Mouse (Mus musculus) layer of hippocampus, adult 18-20 months (tissue): ENCODE data around the gene Asb5. TPM values are rescaled to one million over a fixed set of nuclear protein-coding genes. Genes with fewer than 3 reads are reported as not detected.
"Not testable (repeated sequence)": the region's sequence is repeated elsewhere in the genome, so short reads cannot be mapped to it uniquely, and the experiment has no call there.

ENCODE experiments used
- DNase-seq, 2 experiments: peaks; one replicate each; pipeline ENCODE4 v3.0.0; 2022; ENCODE audit warnings: low spot score in 2 of 2
- total RNA-seq, 2 experiments: library from RNA; stranded (reverse); gene quantifications; 2 replicates each; pipeline ENCODE4 v1.2.3; 2021

Asb5 gene
- total RNA-seq, 2 experiments from 2014 or later = 0.32 to 1.3 TPM

DNA sequence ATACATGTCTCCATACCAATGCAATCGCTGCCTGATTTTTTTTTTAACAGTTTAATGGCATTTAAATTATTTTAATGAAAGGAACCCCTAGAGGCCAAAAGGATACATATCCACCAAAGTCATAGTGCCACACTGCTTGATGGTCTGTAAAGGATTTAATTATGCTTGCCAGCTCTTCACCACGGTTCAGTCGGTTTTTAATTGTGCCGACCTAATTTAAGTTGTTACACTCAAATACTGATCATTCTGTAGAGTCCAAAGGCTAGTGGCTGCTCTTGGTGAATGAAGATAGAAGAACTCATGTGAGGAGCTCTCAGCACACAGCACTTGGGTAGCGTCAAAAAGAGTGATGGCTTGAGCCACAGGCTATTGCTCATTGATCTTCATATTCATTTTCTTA is 5.8 kb downstream of the Asb5 start:
- no peak for DNase-seq

DNA sequence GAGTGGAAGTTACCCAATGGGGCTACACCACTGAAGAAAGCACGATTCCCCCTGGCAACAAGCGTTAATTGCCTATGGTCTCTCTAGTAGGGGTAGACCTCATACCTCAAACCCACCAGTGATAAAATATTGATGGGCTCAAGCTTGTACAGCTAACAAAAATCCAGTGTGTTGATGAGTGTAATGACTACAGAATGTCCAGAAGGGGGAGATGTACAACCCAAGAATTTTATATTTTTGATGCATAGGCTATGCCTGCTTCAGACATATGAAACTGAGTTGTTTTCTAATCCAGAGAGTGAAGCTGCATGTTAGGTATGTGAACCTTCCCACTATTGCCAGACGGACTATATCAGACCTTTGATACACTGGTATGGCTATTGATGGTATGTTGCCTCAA is 7.9 kb downstream of the Asb5 start:
- DNase-seq = no peak

DNA sequence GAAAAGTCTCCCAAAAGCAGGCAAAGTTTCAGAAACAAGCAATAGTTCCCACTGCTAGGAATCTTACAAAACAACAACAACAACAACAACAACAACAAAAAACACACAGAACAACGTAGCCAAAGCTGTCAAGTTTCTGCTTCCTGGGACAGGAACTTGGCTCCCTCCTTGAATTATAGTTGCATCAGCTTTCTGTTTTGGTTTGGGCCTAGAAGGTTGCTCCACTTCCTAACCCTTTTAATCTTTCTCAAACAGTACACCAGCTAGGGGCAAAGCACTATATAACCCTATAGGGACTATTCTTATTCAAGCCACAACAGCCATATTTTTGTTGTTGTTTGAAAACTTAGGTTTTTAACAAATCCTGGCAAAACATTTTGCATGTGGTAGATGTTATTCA is 12.0 kb downstream of the Asb5 start:
- DNase-seq = no peak

DNA sequence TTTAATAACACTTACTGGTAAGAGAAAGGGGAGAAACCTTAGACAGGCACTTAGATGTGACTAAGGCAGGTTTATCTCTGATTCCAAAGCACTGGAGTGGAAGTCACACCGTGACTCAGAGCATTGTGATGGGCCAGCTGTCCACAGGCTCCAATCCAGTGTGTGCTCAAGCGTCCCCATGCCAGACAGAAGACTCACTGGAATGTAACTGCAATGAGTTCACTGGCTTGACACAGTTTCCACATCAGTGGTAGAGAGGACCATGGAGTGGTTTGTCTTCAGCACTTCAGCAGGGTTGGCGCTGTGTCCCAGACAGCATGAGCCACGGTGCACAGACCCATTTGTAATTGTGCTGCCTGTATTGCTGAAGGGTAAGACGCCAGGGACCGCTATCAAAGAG is 19.0 kb downstream of the Asb5 start:
- DNase-seq = no peak

DNA sequence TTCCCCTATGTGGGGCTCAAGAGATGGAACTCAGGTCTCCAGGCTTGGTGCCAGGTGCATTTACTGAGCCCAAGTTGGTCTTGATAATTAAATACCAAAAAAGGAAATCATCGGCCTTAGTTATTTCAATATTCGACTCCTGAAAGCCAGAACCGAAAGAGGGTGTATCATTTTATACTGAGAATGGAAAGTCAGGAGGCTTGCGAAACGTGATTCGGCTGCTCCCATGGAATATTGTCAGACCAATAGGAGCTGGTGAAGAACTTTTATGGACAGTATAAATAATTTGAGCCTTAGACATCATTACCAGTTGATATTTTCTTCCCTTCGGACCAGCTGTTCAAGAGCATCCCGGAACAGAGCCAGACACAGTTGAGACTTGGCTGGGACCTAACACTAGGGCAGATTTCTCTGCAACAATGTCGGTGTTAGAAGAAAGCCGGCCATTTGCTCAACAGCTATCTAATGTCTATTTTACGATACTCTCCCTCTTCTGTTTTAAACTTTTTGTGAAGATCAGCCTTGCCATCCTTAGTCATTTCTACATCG is 20.7 kb downstream of the Asb5 start:
- DNase-seq = no peak

DNA sequence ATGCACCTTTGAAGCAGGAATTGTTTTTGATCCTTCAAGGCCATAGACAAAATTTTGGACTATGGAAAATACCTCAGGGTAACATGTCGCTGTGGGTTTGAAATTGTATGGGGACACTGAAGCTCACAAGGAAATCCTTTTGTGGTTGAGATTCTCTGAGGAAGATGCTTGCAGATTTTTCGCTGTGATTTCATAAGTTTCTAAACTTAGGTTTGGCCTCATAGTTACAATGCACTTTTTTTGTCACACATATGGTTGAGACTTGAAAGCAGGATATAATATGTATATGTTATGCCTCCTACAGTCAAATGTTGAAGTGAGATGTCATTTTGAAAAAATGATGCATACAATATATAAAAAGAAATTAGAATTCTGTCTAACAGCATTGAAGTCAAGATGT is 25.5 kb downstream of the Asb5 start:
- DNase-seq = no peak

DNA sequence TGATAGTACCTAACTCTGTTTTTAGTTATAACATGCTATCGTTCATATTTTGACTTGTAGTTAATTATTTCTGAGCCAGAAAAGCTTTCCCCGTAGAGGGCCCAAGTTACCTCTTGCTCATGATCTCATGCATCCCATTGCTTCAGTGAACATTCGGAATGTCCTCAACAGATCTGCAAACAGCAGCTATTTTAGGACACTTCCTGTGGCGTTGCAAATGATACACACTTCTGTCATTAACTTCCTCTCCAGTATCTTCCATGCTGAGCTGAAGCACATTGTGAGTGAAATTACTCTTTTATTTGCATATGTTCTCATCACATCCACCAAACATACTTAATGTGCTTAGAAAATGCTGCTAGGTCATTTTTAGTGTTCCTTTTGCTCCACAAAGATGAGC is 32.8 kb downstream of the Asb5 start:
- DNase-seq = no peak

DNA sequence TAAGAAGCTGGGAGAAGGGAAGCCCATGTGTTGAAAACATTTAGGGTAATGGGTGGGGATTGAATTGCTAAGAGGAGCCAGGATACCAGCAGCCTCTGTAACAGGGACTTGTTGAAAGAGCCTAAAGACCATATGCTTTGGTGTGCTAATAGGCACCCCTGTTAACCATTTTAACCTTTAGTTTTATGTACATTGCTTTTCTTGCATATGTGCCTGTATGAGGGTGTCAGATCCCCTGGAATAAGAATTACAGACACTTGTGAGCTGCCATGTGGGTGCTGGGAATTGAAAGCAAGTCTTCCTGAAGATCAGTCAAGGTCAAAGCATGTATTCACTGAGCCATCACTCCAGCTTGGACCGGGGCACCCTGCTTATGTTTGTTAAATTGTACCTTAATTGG is 35.8 kb downstream of the Asb5 start:
- DNase-seq = no peak

DNA sequence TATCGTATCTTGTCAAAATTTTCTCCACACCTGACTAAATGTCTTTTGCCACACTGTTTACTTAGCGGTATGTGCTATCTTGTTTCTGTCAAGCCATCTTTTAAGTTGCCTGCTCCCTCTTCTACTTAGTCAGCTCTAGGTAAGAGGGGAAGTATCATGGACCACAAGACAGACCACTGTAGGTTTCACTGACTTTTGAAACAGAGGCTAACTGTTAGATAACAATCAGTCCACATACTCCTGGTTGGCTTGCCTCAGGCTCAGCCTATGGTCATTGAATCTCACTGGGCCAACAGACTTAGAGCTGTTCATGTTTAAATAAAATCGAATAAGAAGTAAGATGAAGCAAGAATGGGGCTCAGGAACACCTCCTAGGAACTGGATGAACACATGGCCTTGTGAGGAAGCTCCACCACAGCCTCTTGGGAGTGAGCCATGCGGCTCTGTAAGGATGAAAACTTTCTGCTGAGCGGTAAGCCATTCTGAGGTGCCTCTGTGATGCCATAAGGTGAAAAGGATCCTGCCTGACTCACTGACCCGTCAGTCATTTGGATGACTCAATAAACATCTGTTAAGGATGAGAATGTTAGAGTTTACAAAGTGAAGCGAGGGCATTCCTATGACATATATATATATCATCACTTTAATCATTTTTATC is 36.4 kb downstream of the Asb5 start:
- no peak for DNase-seq

DNA sequence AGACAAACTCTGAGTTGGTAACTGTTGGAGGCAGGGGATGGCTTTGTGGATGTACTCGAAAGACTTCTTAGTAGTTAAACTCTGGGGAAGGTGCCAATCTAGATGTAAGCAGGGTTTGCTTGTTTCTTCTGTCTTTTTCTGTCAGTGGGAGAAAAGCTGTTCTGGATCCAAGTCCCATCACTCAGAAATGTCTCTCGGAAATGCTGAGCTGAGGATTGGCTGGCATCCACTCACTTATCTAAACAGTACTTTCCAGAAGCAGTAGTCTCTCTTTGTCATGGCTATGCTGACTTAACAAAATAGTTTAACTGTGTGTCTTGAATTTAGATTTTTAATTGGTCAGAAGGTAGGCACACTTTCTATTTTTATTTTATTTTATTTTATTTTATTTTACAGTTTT is 37.8 kb downstream of the Asb5 start:
- no peak for DNase-seq

DNA sequence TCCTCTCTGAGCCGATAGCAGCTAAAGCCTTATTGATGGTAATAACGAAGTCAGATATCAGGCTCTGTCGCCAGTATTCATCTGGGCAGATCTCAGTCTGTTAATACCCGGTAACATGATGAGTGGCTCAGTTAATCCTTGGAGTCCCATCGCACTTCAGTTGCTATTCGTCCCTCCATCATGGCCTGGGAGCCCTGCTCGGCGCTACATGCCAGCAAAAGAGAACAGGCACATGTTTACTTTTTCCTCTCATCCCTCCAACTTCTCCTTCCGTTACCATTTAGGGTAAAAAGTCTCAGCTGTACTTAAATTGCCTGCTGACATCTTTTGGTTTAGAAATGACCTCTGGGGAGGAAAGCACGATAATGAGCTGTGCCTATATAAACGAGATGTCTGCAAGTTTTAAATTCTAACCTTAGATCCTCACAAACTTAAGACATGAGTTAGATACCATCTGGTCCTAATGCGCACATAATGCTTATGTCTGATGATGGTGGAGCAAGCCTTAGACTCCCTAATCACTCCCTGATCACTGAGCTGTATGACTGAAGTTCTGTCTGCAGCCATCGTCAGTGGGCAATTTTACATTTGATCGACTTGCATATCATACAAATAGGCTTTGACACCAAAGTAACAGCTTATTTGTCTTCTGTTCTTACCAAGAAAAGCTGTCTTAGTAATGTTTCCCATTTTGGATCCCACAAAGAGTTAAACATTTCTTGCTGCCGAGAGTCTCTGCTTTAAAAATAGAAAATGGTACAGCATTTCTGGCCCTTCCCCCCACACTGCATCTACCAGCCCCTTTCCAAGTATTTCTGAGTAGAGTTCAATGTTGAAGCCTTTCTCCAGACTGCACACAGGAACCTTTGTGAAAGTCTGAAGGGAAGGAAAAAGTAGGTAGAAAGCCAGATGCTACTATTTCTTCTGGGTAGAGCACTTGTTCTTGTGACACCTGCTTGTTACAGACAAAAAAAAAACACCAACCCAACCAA is 41.5 kb downstream of the Asb5 start:
- no peak for DNase-seq

DNA sequence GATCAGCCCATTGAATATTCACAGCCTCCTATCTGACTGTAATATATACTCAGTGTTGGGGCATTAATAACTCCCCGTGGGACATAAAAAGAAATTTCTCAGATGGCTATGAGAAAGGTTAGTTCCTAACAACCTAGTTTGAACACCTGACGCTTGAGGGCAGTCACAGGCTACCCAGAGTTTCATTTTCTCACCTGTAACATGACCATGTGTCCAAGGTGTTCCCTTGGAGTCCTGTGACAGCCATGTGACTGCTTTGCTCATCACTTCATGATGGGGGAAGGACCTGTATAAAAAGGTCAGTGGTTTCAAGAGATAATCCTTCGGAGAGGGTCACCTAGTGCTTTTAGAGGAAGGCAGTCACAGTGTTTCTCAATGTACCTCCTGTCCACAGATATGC is 52.1 kb downstream of the Asb5 start:
- DNase-seq = no peak

DNA sequence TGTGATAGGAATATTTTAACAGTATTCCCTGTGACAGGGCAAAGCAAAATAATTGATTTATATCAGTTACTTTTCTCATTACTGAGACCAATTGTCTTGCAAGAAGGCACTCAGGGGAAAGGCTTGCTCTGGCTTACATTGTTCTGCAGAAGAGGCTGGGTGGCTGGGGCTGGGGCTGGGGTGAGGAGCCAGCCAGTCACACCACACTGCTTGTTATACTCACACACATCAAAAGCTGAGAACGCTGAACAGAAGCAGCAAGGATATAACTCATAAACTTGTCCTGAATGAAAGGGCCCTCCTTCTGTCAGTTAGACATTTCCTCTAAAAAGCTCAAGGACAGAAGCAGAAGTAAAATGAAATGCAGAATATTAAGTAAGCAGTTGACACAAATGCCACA is 53.5 kb downstream of the Asb5 start:
- DNase-seq = no peak

DNA sequence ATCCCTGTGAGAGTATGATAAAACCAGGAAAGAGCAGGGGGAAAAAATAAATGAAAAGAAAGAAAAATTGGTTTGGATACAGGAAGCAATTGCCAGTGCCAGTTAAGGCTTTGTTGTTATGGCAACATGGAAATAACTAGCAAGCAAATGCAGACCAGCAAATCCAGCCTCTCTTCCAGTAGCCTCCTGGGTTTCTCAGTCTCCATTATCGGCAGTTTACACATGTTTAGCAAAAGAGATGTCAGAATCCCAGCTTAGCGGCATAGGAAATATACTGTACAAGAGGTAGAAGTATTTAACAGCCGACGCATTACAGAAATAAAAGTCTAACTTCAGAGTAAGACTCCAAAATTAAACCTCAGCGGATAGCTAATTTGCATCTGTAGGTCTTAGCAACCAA is 65.3 kb downstream of the Asb5 start:
- peak in 1 of 2 experiments; percentile 36 for DNase-seq

DNA sequence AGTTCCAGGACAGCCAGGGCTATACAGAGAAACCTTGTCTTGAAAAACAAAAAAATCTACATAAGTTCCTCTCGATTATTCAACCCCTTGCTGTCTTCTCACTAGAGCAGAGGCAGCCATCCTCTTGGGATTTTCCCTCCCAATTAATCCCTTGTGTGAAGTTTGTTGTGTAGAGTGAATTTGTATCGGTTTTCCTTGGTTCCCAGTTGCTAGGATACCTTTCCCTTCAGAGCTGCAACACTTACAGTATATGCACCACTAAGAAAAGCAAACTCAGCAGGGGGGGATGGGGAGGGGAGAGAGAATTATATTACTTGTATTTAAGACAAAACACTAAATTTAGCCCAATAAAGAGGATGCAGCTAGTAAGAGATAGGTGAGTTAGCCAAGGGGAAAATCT is 66.7 kb downstream of the Asb5 start:
- DNase-seq = no peak

DNA sequence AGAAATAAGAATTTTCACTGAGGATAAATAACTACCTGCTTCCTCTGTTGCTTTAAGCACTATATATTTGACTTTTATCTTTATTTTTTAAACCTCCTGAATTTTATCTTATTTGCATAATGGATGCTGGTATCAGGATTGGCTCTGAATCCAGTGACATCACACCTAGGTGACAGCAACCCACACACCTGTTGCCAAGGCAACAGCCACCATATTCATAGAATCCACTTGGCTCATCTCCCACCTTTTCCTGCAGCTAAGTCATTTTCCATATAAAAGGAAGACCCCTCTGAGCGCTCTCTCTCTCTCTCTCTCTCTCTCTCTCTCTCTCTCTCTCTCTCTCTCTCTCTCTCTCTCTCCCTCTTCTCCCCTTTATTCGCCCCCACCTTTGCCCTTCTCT is 67.6 kb downstream of the Asb5 start:
- no peak for DNase-seq

DNA sequence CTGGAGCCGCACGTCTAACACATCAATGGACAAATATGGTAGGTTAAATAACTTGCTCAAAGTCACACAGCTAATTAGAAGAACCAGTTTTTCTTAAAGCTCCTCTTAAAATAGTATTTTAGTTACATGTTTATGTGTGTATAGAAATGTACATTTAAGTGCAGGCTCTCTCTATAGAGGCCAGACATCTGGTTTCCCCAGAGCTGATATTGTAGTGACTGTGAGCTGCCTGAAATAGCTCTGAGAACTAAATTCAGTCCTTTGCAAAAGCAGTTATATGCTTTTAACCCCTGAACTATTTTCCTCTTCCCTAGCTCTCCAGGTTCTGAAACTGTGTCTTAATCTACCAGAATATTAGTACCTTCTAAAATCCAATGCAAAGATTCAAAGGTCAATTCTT is 68.0 kb downstream of the Asb5 start:
- DNase-seq = no peak

DNA sequence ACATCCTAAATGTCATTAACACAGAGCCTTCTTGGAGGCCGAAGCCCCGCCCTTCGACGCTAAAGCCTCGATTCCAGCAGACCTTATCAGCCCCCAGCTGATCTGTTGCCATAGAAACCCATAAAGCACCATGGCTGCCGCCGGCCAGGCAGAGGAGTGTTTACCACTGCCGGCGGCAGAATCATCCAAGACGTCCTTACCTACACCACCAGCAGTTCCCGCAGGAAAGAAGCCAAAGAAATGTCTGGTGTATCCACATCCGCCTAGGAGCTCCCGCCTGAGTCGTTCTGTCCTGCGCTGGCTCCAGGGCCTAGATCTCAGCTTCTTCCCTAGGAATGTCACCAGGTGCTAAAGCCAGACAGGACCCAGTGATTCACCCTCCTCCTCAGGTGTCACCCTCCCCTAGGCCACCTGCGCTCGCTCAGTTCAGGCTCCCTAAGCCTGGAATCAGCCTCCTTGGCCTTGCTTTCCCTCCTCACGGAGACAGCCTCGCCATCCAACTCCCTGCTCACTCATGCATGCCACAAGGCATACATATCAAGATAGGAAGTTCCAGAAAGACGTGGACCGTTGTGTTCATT is 71.4 kb downstream of the Asb5 start, which contains the start of gene Spata4:
Gene Spata4 (plus strand): TSS at position 111 of the 581 bp plus-strand sequence.
- peak; percentile 25 to 53 for DNase-seq

DNA sequence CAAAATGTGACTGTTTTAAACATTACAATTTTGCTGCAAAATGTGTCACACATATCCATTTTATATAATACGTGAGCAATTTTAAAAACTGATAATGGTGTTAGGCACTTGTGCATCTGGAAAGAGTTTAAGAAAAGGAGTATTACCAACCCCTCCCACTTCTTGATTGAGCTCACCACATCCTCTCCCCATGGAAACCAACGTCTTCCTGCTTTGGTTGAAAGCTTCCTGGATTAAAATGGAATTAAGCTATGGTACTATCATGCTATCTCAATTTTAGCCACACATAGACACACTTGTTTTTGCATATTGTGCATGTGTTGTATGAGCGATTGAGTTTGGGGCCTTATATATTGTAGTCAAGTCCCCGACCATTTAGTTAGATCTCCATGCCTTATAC is 74.1 kb downstream of the Asb5 start:
- DNase-seq = no peak

DNA sequence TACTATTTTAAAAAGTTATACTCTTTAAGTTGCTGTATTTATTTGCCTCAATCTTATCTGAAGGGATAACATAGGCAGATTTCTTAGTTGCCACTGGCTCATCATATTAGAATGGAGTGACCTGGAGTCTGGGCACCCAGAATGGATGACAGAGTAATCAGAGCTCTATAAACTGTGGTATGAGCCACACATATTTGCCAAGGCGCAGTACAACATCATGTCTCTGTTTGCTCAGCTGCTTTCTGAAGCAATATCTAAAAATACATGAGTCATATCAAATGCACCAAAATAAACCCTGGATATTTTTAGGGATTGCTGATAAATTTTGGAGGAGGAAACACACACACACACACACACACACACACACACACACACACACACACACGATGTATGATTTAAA is 80.0 kb downstream of the Asb5 start:
- peak in 1 of 2 experiments; percentile 16 for DNase-seq

DNA sequence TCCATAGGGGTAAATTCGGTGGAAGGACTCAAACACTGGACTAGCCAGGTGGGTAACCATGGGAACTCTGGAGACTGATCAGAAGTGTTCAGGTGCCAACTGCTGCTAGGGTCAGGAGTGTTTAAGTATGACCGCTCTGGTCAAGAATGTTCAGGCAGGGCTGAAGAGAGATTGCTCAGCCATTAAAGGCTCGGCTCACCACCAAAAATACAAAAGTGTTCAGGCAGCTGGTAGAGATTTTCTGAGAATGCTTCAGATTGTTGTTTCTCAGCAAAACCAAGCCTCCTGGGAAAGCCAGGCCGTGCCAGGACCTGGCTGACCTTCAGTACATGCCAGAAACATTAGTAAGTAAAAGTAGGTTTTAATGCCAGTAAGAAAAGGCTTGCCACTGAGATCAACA is 80.9 kb downstream of the Asb5 start:
- no peak for DNase-seq

DNA sequence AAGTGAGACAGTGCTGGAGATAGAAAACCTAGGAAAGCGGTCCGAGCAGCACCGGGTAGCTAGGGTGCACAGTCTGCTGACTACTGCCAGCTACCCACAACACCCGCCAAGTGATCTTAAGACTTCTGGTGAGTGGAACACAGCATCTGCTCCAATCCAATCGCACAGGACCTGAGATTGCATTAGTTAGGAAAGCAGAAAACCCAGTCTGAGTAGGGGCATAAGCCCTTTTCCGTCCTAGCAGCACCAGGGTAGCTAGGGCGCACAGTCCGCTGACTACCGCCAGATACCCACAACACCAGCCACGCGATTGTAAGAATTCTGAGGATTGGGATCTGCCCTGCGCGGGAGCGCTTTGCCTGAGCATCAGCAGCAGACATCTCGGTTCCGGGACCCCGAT is 87.3 kb downstream of the Asb5 start:
- not testable (repeated sequence) for DNase-seq
